Mouse (Mus musculus) c-Kit-positive CD71-positive TER-119-positive erythroid progenitor cells, embryonic 14.5 days (primary cell): ENCODE results near the gene Tmem208.
"Not testable (repeated sequence)": the region's sequence is repeated elsewhere in the genome, so short reads cannot be mapped to it uniquely, and the experiment has no call there.

ENCODE experiments used
- DNase-seq: peaks from one replicate; pipeline ENCODE4 v3.0.0-alpha.2; 2013; ENCODE audit warnings: low spot score

The Tmem208 gene

GRCm38 (mm10) chr8:105326141-105326672 is at the start of gene Tmem208, which contains the start of gene Lrrc29:
Gene Tmem208, plus strand, starts transcription at chr8:105326354.
Gene Lrrc29, minus strand, starts transcription at chr8:105326278.
- peak; percentile 97 for DNase-seq

GRCm38 (mm10) chr8:105278911-105279334 is 47.2 kb upstream of the Tmem208 start:
- no peak for DNase-seq

- DNase-seq: no peak
Observed at GRCm38 (mm10) chr8:105280567-105280966, 45.6 kb upstream of the Tmem208 start.

- no peak for DNase-seq
Observed at GRCm38 (mm10) chr8:105281821-105282220, 44.3 kb upstream of the Tmem208 start.

- no peak for DNase-seq
Observed at GRCm38 (mm10) chr8:105282239-105282638, 43.9 kb upstream of the Tmem208 start.

GRCm38 (mm10) chr8:105283074-105283473 is 43.1 kb upstream of the Tmem208 start:
- no peak for DNase-seq

GRCm38 (mm10) chr8:105285514-105285913 is 40.6 kb upstream of the Tmem208 start:
- no peak for DNase-seq

- DNase-seq: no peak
Observed at GRCm38 (mm10) chr8:105286907-105287306, 39.2 kb upstream of the Tmem208 start.

GRCm38 (mm10) chr8:105288231-105288630 is 37.9 kb upstream of the Tmem208 start:
- no peak for DNase-seq

- peak; percentile 85 for DNase-seq
Observed at GRCm38 (mm10) chr8:105288958-105289732, 37.0 kb upstream of the Tmem208 start.

- no peak for DNase-seq
Observed at GRCm38 (mm10) chr8:105289805-105290460, 36.2 kb upstream of the Tmem208 start, which contains the start of gene 4931428F04Rik. Gene 4931428F04Rik, minus strand, starts transcription at chr8:105289864.

- DNase-seq: peak; percentile 90
Observed at GRCm38 (mm10) chr8:105290554-105291314, 35.4 kb upstream of the Tmem208 start.

- not testable (repeated sequence) for DNase-seq
Observed at GRCm38 (mm10) chr8:105291364-105291763, 34.8 kb upstream of the Tmem208 start.

- DNase-seq: not testable (repeated sequence)
Observed at GRCm38 (mm10) chr8:105291802-105292201, 34.4 kb upstream of the Tmem208 start.

GRCm38 (mm10) chr8:105292471-105292870 is 33.7 kb upstream of the Tmem208 start:
- DNase-seq: no peak

GRCm38 (mm10) chr8:105293405-105293804 is 32.7 kb upstream of the Tmem208 start:
- DNase-seq: no peak

- DNase-seq: no peak
Observed at GRCm38 (mm10) chr8:105294776-105295175, 31.4 kb upstream of the Tmem208 start.

- no peak for DNase-seq
Observed at GRCm38 (mm10) chr8:105295256-105295655, 30.9 kb upstream of the Tmem208 start.

GRCm38 (mm10) chr8:105295895-105296573 is 30.1 kb upstream of the Tmem208 start, which contains the start of gene Exoc3l:
Gene Exoc3l, minus strand, starts transcription at chr8:105296101.
- no peak for DNase-seq

GRCm38 (mm10) chr8:105297511-105298192 is 28.5 kb upstream of the Tmem208 start, which contains the start of gene E2f4:
Gene E2f4, plus strand, starts transcription at chr8:105297663.
- DNase-seq: peak; percentile 89
